Comparison of ENCODE assay signal across 8 mouse cellular contexts in the genomic region with DNA sequence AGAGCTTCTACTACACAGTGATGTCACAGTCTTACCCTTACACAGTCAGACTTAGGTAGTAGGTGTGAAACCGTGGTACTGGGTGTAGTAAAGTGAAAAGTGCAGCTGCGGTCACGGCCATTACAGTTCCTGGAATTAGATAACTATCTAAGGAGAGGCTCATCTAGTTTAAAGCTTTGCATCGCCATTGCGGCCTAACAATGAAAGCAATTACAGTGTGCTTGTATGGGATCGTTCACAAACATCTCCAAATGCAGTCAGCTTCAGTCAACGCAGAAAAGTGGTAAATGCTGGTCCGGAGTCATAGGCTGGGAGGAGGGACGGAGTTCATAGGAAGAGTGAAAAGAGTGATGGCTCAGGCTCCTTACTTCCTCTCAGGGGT.
"Had no signal": no experiment of that assay in that cellular context is flagged by ENCODE, and none has a peak within 500 bp of the region (broad histone marks: within the 10 kb centered on the region; RNA-seq: fewer than 3 reads in every experiment).

No protein-coding gene starts in this region.

- ATAC-seq: inflammation-experienced regulatory T-cells, adult 6 months had no signal

- H3K27ac ChIP-seq: left cerebral cortex, adult 2 months; limb, embryonic 15.5 days; liver, embryonic 13.5 days; stomach, postnatal 0 days had no signal

- H3K9me3 ChIP-seq: limb, embryonic 15.5 days; liver, embryonic 13.5 days had no signal

- H3K4me1 ChIP-seq: limb, embryonic 15.5 days; liver, embryonic 13.5 days had no signal

- H3K36me3 ChIP-seq: limb, embryonic 15.5 days; liver, embryonic 13.5 days had no signal

- H3K4me2 ChIP-seq: limb, embryonic 15.5 days; liver, embryonic 13.5 days had no signal

- DNase-seq: kidney, adult 18-20 months; kidney, postnatal 10 days; liver, embryonic 13.5 days; lung, adult 18-20 months had no signal

- H3K4me3 ChIP-seq: left cerebral cortex, adult 2 months; limb, embryonic 15.5 days; liver, embryonic 13.5 days had no signal

- H3K9ac ChIP-seq: limb, embryonic 15.5 days; liver, embryonic 13.5 days had no signal

- H3K27me3 ChIP-seq: limb, embryonic 15.5 days; liver, embryonic 13.5 days had no signal
